Mouse (Mus musculus) hindbrain, embryonic 13.5 days (tissue): ENCODE measurements around the gene Tanc2. TPM values are rescaled to one million over a fixed set of nuclear protein-coding genes. Genes with fewer than 3 reads are reported as not detected.

Experiments used
- ATAC-seq: fragments of 200-750 bp; cut with Nextera tagmentation; 2 replicates; pipeline ENCODE4 v1.8.0; 2017; ENCODE audit warnings: moderate TSS enrichment; ENCODE audit not compliant: low FRiP score
- H3K27ac ChIP-seq: fragments of 300-500 bp; sonication (generic); 2 replicates; pipeline ENCODE4 v1.5.1; 2015; ENCODE audit warnings: inconsistent platforms, mild to moderate bottlenecking, moderate library complexity
- H3K27me3 ChIP-seq: fragments of 300-500 bp; sonication (generic); 2 replicates; pipeline ENCODE4 v1.6.1; 2015; ENCODE audit warnings: mild to moderate bottlenecking, inconsistent platforms
- H3K36me3 ChIP-seq: fragments of 300-500 bp; sonication (generic); 2 replicates; pipeline ENCODE4 v1.6.1; 2015; ENCODE audit warnings: mild to moderate bottlenecking, inconsistent platforms
- H3K4me1 ChIP-seq: fragments of 300-500 bp; sonication (generic); replicated peaks from 2 replicates; pipeline ENCODE4 v1.6.1; 2015; ENCODE audit warnings: inconsistent platforms
- H3K4me2 ChIP-seq: fragments of 300-500 bp; sonication (generic); 2 replicates; pipeline ENCODE4 v1.6.1; 2015; ENCODE audit warnings: inconsistent platforms, mild to moderate bottlenecking, moderate library complexity
- H3K4me3 ChIP-seq: fragments of 300-500 bp; sonication (generic); 2 replicates; pipeline ENCODE4 v1.5.1; 2015; ENCODE audit warnings: mild to moderate bottlenecking, inconsistent platforms
- H3K9ac ChIP-seq: fragments of 300-500 bp; sonication (generic); 2 replicates; pipeline ENCODE4 v1.6.1; 2015; ENCODE audit warnings: mild to moderate bottlenecking, inconsistent platforms
- H3K9me3 ChIP-seq: fragments of 300-500 bp; sonication (generic); 2 replicates; pipeline ENCODE4 v1.6.1; 2016; ENCODE audit warnings: inconsistent platforms
- WGBS: fragments of 180-500 bp; shearing (Covaris S2); methylation state at CpG from one replicate; pipeline ENCODE4 v1.1.7; 2015; 5-methylcytosine and 5-hydroxymethylcytosine counted together
- polyA plus RNA-seq: library from polyadenylated mRNA; unstranded; fragments of >200 nt; fragmentation: Nextera tagmentation; extraction: Ambion mirVana; gene quantifications from 2 replicates; pipeline ENCODE4 v1.2.1, GENCODE M21; 2015

Gene Tanc2
- polyA plus RNA-seq, 1 experiment from 2014 or later: 34.8 TPM

GRCm38 (mm10) chr11:105760346-105760745 lies 170.6 kb downstream of the Tanc2 start:
- no peak for ATAC-seq
- no peak overlapping the region for H3K4me2 ChIP-seq
- H3K9me3 ChIP-seq: no peaks in the 10 kb centered on the region
- peaks cover 16% of the 10 kb centered on the region for H3K4me1 ChIP-seq
- H3K27me3 ChIP-seq: no peaks in the 10 kb centered on the region
- 24% methylated on average over 4 of the region's 4 CpGs for WGBS
- H3K27ac ChIP-seq: peak overlapping the region; percentile 30; the same call in 1 of the 2 replicates
- no peaks in the 10 kb centered on the region for H3K36me3 ChIP-seq
- H3K4me3 ChIP-seq: no peak overlapping the region
- no peak overlapping the region for H3K9ac ChIP-seq

DNA sequence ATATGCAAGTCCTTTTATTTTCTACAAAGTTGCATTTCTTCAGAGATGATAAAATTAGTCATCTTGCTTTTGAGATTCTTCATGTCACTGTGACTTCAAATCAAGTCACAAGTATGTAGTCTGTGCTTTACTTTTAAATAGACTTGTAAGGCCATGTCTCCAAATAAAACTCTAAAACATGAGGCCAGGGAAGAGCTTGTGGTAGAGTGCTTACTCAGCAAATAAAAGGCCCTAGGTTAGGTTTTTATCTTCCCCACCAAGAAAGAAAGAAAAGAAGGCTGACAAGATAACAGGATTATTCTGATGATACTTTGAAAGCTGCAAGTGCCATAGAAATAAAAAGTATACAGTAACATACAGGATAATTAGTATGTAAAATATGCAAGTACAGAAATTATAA lies 188.0 kb downstream of the Tanc2 start:
- no peak for ATAC-seq
- no peak overlapping the region for H3K4me2 ChIP-seq
- peaks cover 15% of the 10 kb centered on the region for H3K36me3 ChIP-seq
- H3K27ac ChIP-seq: no peak overlapping the region
- no peaks in the 10 kb centered on the region for H3K27me3 ChIP-seq
- H3K4me1 ChIP-seq: no peaks in the 10 kb centered on the region
- no peak overlapping the region for H3K9ac ChIP-seq
- no peak overlapping the region for H3K4me3 ChIP-seq
- H3K9me3 ChIP-seq: no peaks in the 10 kb centered on the region

GRCm38 (mm10) chr11:105792501-105792900 lies 202.7 kb downstream of the Tanc2 start:
- H3K4me1 ChIP-seq: no peaks in the 10 kb centered on the region
- no peak overlapping the region for H3K9ac ChIP-seq
- no peaks in the 10 kb centered on the region for H3K27me3 ChIP-seq
- H3K36me3 ChIP-seq: 0 out of 2 replicates have a peak, but pooled peaks cover 3% of the 10 kb centered on the region
- no peak overlapping the region for H3K27ac ChIP-seq
- ATAC-seq: no peak
- no peak overlapping the region for H3K4me2 ChIP-seq
- H3K9me3 ChIP-seq: no peaks in the 10 kb centered on the region
- H3K4me3 ChIP-seq: no peak overlapping the region

GRCm38 (mm10) chr11:105803686-105804085 lies 213.9 kb downstream of the Tanc2 start:
- Histone ChIP-seq H3K36me3 (no peaks in the 10 kb centered on the region; the same call in 1 of the 2 replicates), H3K9me3 (no peaks in the 10 kb centered on the region), H3K9ac (no peak overlapping the region), H3K4me2 (no peak overlapping the region), H3K4me1 (no peaks in the 10 kb centered on the region), H3K27ac (no peak overlapping the region), H3K4me3 (no peak overlapping the region), H3K27me3 (no peaks in the 10 kb centered on the region)
- 93% methylated on average over 3 of the region's 3 CpGs for WGBS
- ATAC-seq: no peak

GRCm38 (mm10) chr11:105804776-105805175 lies 215.0 kb downstream of the Tanc2 start:
- H3K27me3 ChIP-seq: no peaks in the 10 kb centered on the region
- H3K36me3 ChIP-seq: no peaks in the 10 kb centered on the region; the same call in 1 of the 2 replicates
- WGBS: 70% methylated on average over 3 of the region's 3 CpGs
- H3K9ac ChIP-seq: no peak overlapping the region
- no peak overlapping the region for H3K4me2 ChIP-seq
- no peak overlapping the region for H3K4me3 ChIP-seq
- H3K4me1 ChIP-seq: no peaks in the 10 kb centered on the region
- ATAC-seq: no peak
- no peak overlapping the region for H3K27ac ChIP-seq
- H3K9me3 ChIP-seq: no peaks in the 10 kb centered on the region

- 89% methylated on average over 5 of the region's 5 CpGs for WGBS
- Histone ChIP-seq H3K4me1 (no peaks in the 10 kb centered on the region), H3K4me3 (no peak overlapping the region), H3K9ac (no peak overlapping the region), H3K9me3 (no peaks in the 10 kb centered on the region), H3K27ac (no peak overlapping the region), H3K4me2 (no peak overlapping the region), H3K27me3 (no peaks in the 10 kb centered on the region), H3K36me3 (peaks cover 11% of the 10 kb centered on the region)
- no peak for ATAC-seq
These were observed 217.3 kb downstream of the Tanc2 start for GRCm38 (mm10) chr11:105807103-105807502.

GRCm38 (mm10) chr11:105823246-105823645 lies 233.5 kb downstream of the Tanc2 start:
- no peak overlapping the region for H3K27ac ChIP-seq
- H3K4me3 ChIP-seq: no peak overlapping the region
- no peaks in the 10 kb centered on the region for H3K4me1 ChIP-seq
- no peak overlapping the region for H3K4me2 ChIP-seq
- WGBS: 56% methylated on average over 1 of the region's 1 CpGs
- H3K27me3 ChIP-seq: no peaks in the 10 kb centered on the region
- peaks cover 5% of the 10 kb centered on the region; the same call in 1 of the 2 replicates for H3K36me3 ChIP-seq
- H3K9me3 ChIP-seq: no peaks in the 10 kb centered on the region
- no peak overlapping the region for H3K9ac ChIP-seq
- no peak for ATAC-seq

DNA sequence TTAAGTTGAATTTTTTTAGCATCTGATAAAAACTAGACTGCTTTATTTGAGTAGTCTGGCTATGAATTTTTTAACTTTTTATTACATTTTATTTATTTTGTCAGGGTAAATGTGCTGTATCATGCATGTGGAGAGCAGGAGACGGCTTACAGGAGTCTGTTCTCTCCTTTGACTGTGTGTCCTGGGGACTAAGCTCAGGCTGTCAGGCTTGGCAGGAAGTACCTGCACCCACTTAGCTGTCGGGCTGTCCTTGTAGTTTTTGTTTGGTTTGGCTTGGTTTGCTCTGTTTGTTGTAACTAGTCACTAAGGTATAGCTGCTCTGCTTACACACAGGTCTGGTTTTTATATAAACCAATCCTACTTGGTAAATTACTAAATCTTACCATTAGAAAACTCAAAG lies 234.0 kb downstream of the Tanc2 start:
- Histone ChIP-seq H3K4me1 (no peaks in the 10 kb centered on the region), H3K27ac (no peak overlapping the region), H3K9ac (no peak overlapping the region), H3K9me3 (no peaks in the 10 kb centered on the region), H3K36me3 (peaks cover 5% of the 10 kb centered on the region; the same call in 1 of the 2 replicates), H3K4me3 (no peak overlapping the region), H3K4me2 (no peak overlapping the region), H3K27me3 (no peaks in the 10 kb centered on the region)
- ATAC-seq: no peak
- 60% methylated on average over 2 of the region's 2 CpGs for WGBS

- no peak overlapping the region for H3K4me2 ChIP-seq
- WGBS: 90% methylated on average over 2 of the region's 2 CpGs
- no peaks in the 10 kb centered on the region for H3K27me3 ChIP-seq
- H3K9ac ChIP-seq: no peak overlapping the region
- no peaks in the 10 kb centered on the region for H3K36me3 ChIP-seq
- ATAC-seq: no peak
- H3K4me3 ChIP-seq: no peak overlapping the region
- no peaks in the 10 kb centered on the region for H3K4me1 ChIP-seq
- H3K27ac ChIP-seq: no peak overlapping the region
- no peaks in the 10 kb centered on the region for H3K9me3 ChIP-seq
These were observed 238.4 kb downstream of the Tanc2 start for GRCm38 (mm10) chr11:105828175-105828574.

DNA sequence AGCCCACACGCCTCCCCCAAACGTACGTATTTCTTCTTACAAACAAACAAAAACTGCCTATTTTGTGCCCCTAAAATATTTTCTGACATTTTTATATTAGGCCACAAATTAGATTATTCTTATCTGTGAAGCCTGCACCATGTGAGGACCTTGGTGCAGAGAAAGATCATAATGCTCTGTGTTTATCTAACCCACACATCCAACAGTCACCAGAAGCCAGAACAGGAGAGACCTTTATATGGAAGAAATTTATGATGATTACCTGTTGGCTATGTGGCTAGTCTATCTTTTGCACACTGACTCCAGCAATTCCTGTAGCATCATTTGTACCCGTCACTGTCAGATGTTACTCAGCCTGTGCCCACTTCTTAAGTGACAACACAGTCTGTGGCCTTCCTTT lies 245.4 kb downstream of the Tanc2 start:
- Histone ChIP-seq H3K4me2 (no peak overlapping the region), H3K27ac (no peak overlapping the region), H3K4me3 (no peak overlapping the region), H3K36me3 (peaks cover 16% of the 10 kb centered on the region), H3K9ac (no peak overlapping the region), H3K9me3 (no peaks in the 10 kb centered on the region), H3K27me3 (no peaks in the 10 kb centered on the region), H3K4me1 (no peaks in the 10 kb centered on the region)
- ATAC-seq: no peak
- 93% methylated on average over 4 of the region's 4 CpGs for WGBS

DNA sequence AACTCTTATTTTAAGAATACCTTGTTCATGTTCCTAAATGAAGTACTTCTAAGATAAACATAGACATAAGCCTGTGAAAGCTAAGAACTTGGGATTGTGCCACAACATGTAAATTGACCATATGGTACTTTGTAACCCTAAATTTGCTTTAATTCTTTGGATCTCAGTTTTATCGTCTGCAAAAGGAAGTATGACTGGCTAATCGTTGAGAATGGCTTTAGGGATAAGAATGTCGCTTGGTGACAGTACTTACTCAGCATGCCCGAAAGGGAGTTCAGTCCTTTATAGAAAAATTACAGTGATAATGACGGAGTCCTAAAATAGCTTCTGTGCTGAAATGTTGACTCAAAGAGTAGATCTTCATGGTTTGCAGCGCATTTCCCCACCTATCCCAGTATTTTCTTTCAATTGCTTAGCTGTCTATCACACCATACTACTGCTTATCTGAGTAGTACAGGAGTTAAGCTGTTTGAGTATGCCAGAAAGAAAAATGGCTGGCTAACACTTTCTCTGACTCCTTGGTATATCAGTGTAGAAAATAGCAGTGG lies 246.6 kb downstream of the Tanc2 start:
- WGBS: 93% methylated on average over 6 of the region's 6 CpGs
- H3K27ac ChIP-seq: no peak overlapping the region

DNA sequence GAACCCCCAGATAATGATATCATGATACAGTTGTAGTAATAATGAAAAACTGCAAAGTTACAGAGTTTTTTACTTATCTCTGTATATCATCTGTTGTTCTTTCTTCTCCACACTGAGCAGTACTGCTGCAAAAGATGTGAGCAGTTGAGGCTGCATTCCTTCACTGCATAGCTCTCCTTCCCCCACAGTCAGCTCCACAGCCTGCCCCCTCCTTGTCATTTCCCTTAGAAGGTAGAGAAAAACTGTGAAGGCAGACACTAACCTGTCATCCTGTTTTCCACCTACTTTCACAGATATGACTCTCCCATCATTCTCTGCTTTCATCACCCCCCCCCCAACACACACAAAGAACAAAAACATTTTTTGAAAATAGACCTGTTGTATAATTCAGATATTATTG lies 248.2 kb downstream of the Tanc2 start:
- peaks cover 30% of the 10 kb centered on the region for H3K36me3 ChIP-seq
- no peak overlapping the region for H3K27ac ChIP-seq
- no peak overlapping the region for H3K9ac ChIP-seq
- H3K4me3 ChIP-seq: no peak overlapping the region
- H3K4me1 ChIP-seq: no peaks in the 10 kb centered on the region
- no peaks in the 10 kb centered on the region for H3K27me3 ChIP-seq
- no peak for ATAC-seq
- H3K9me3 ChIP-seq: no peaks in the 10 kb centered on the region
- no peak overlapping the region for H3K4me2 ChIP-seq

More for the DNA sequence above, 246.6 kb downstream of the Tanc2 start:
- no peaks in the 10 kb centered on the region for H3K9me3 ChIP-seq
- no peak overlapping the region for H3K9ac ChIP-seq
- H3K4me3 ChIP-seq: no peak overlapping the region
- no peak for ATAC-seq
- no peak overlapping the region for H3K4me2 ChIP-seq
- H3K27me3 ChIP-seq: no peaks in the 10 kb centered on the region
- no peaks in the 10 kb centered on the region for H3K4me1 ChIP-seq
- peaks cover 22% of the 10 kb centered on the region for H3K36me3 ChIP-seq

DNA sequence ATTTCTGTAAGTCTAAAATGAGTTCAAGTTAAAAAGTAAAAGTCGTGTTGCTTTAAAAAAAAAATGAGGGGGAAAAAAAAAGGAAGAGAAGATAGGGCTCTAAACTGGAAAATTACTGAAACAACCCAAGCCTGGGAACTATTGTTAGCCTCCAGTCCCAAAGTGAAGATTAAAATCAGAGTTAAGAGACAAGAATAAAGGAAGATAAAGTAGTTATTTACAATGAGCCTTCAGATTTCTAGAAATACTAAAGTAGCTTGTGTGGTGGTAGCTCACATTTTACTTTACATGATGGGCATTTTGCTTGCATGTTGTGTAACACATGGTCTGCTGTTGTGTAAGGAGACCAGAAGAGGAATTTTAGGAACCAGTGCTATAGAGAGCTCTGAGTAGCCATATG lies 256.1 kb downstream of the Tanc2 start:
- Histone ChIP-seq H3K9ac (no peak overlapping the region), H3K27me3 (no peaks in the 10 kb centered on the region), H3K36me3 (peaks cover 20% of the 10 kb centered on the region), H3K27ac (no peak overlapping the region), H3K4me3 (no peak overlapping the region), H3K9me3 (no peaks in the 10 kb centered on the region), H3K4me2 (no peak overlapping the region), H3K4me1 (no peaks in the 10 kb centered on the region)
- ATAC-seq: no peak
- WGBS: 86% methylated on average over 1 of the region's 1 CpGs
